Mouse (Mus musculus) liver, embryonic 12.5 days (tissue): ENCODE results near the gene Mrps30. TPM values are rescaled to one million over a fixed set of nuclear protein-coding genes. Genes with fewer than 3 reads are reported as not detected.
"Not testable (repeated sequence)": the region's sequence is repeated elsewhere in the genome, so short reads cannot be mapped to it uniquely, and the experiment has no call there.

Experiments used
- ATAC-seq: fragments of 200-750 bp; cut with Nextera tagmentation; 2 replicates; pipeline ENCODE4 v1.8.0; 2017; ENCODE audit warnings: moderate number of reproducible peaks, mild to moderate bottlenecking, moderate library complexity
- H3K27ac ChIP-seq: fragments of 300-500 bp; sonication (generic); 2 replicates; pipeline ENCODE4 v1.5.1; 2016; ENCODE audit warnings: mild to moderate bottlenecking
- H3K27me3 ChIP-seq: fragments of 300-500 bp; sonication (generic); replicated peaks from 2 replicates; pipeline ENCODE4 v1.6.1; 2016; ENCODE audit warnings: mild to moderate bottlenecking, moderate library complexity
- H3K36me3 ChIP-seq: fragments of 300-500 bp; sonication (generic); 2 replicates; pipeline ENCODE4 v1.6.1; 2016; ENCODE audit warnings: mild to moderate bottlenecking, moderate library complexity
- H3K4me1 ChIP-seq: fragments of 300-500 bp; sonication (generic); 2 replicates; pipeline ENCODE4 v1.6.1; 2016
- H3K4me2 ChIP-seq: fragments of 300-500 bp; sonication (generic); 2 replicates; pipeline ENCODE4 v1.6.1; 2016; ENCODE audit warnings: mild to moderate bottlenecking, moderate library complexity
- H3K4me3 ChIP-seq: fragments of 300-500 bp; sonication (generic); 2 replicates; pipeline ENCODE4 v1.5.1; 2016; ENCODE audit warnings: mild to moderate bottlenecking, moderate library complexity
- H3K9ac ChIP-seq: fragments of 300-500 bp; sonication (generic); 2 replicates; pipeline ENCODE4 v1.6.1; 2016; ENCODE audit warnings: mild to moderate bottlenecking, moderate library complexity
- H3K9me3 ChIP-seq: fragments of 300-500 bp; sonication (generic); replicated peaks from 2 replicates; pipeline ENCODE4 v1.6.1; 2016; ENCODE audit warnings: mild to moderate bottlenecking, moderate library complexity
- WGBS: fragments of 180-500 bp; shearing (Covaris S2); methylation state at CpG from one replicate; pipeline ENCODE4 v1.1.7; 2016; ENCODE audit not compliant: insufficient replicate concordance; 5-methylcytosine and 5-hydroxymethylcytosine counted together
- polyA plus RNA-seq: library from polyadenylated mRNA; unstranded; fragments of >200 nt; fragmentation: Nextera tagmentation; extraction: Ambion mirVana; gene quantifications from 2 replicates; pipeline ENCODE4 v1.2.1, GENCODE M21; 2016

Mrps30 gene
- 31.9 and 33.3 TPM in 2 replicates for polyA plus RNA-seq

- Histone ChIP-seq H3K9ac (peak within 1 kb of the TSS; percentile 87), H3K9me3 (no peaks in the 10 kb centered on the region), H3K27ac (peak within 1 kb of the TSS; percentile 77), H3K4me2 (peak within 1 kb of the TSS; percentile 82), H3K36me3 (peaks cover 33% of the 10 kb centered on the region), H3K4me3 (peak within 1 kb of the TSS; percentile 94), H3K4me1 (peaks cover 11% of the 10 kb centered on the region), H3K27me3 (no peaks in the 10 kb centered on the region)
- ATAC-seq = peak; percentile 95
- under 1% methylated on average over 88 of the region's 93 CpGs for WGBS
These were observed at the start of gene Mrps30, which contains the start of gene B430218F22Rik for GRCm38 (mm10) chr13:118386511-118387447. Mrps30 (minus strand) TSS chr13:118387252. B430218F22Rik (plus strand) TSS chr13:118386630.

- Histone ChIP-seq H3K4me2 (no peak overlapping the region), H3K9me3 (no peaks in the 10 kb centered on the region)
These were observed 33.8 kb upstream of the Mrps30 start for GRCm38 (mm10) chr13:118420847-118421246.

DNA sequence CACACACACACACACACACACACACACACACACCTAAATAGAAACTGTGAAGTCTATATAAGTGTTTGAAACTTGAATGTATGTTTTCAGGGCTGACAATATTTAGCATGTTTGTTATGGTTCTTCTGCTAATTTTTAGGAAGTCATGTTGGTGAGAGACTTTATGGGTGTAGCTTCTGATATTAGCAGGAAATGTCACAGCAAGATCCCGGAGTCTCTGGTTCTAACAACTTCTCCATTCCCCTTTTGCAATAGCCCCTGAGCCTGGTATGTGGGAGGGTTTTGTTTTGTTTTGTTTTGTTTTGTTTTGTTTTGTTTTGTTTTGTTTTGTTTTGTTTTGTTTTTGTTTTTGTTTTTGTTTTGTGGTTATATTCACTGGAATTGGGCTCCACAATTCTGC lies 33.4 kb upstream of the Mrps30 start:
- Histone ChIP-seq H3K9me3 (no peaks in the 10 kb centered on the region), H3K9ac (no peak overlapping the region), H3K4me1 (no peaks in the 10 kb centered on the region), H3K27ac (no peak overlapping the region), H3K36me3 (no peaks in the 10 kb centered on the region), H3K4me3 (no peak overlapping the region), H3K4me2 (no peak overlapping the region), H3K27me3 (no peaks in the 10 kb centered on the region)
- WGBS = 26% methylated on average over 1 of the region's 1 CpGs
- ATAC-seq = no peak

More at GRCm38 (mm10) chr13:118420847-118421246, 33.8 kb upstream of the Mrps30 start:
- Histone ChIP-seq H3K36me3 (no peaks in the 10 kb centered on the region), H3K4me3 (no peak overlapping the region), H3K9ac (no peak overlapping the region), H3K4me1 (no peaks in the 10 kb centered on the region), H3K27ac (no peak overlapping the region), H3K27me3 (no peaks in the 10 kb centered on the region)
- no peak for ATAC-seq
- 41% methylated on average over 1 of the region's 1 CpGs for WGBS

DNA sequence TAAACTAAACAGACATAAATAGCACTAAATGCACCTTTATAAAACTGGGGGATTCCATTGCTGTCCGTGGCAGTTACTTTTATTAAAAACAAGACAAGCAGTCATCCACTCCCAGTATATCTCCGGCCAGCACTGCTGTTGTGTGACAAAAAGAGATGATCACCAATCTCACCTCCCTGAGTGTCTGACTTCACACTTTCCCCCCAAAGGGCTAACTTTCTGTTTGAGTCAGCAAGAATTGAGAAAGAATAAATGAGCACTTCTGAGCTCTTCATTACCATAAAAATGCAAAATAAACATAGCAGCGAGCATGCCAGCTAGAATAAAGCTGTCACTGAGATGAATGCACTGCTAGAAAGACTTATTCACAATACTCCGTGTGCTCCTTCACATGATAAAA lies 31.1 kb upstream of the Mrps30 start:
- H3K4me2 ChIP-seq = no peak overlapping the region
- no peak overlapping the region for H3K4me3 ChIP-seq
- H3K36me3 ChIP-seq = no peaks in the 10 kb centered on the region
- no peaks in the 10 kb centered on the region for H3K27me3 ChIP-seq
- no peak overlapping the region for H3K27ac ChIP-seq
- no peaks in the 10 kb centered on the region for H3K9me3 ChIP-seq
- ATAC-seq = no peak
- no peak overlapping the region for H3K9ac ChIP-seq
- no peaks in the 10 kb centered on the region for H3K4me1 ChIP-seq
- WGBS = 56% methylated on average over 4 of the region's 4 CpGs

GRCm38 (mm10) chr13:118411297-118411992 lies 24.4 kb upstream of the Mrps30 start:
- Histone ChIP-seq H3K9me3 (no peaks in the 10 kb centered on the region), H3K27ac (no peak overlapping the region), H3K36me3 (no peaks in the 10 kb centered on the region), H3K9ac (no peak overlapping the region), H3K27me3 (no peaks in the 10 kb centered on the region), H3K4me2 (no peak overlapping the region), H3K4me3 (no peak overlapping the region), H3K4me1 (no peaks in the 10 kb centered on the region)
- no peak for ATAC-seq
- 64% methylated on average over 6 of the region's 6 CpGs for WGBS

DNA sequence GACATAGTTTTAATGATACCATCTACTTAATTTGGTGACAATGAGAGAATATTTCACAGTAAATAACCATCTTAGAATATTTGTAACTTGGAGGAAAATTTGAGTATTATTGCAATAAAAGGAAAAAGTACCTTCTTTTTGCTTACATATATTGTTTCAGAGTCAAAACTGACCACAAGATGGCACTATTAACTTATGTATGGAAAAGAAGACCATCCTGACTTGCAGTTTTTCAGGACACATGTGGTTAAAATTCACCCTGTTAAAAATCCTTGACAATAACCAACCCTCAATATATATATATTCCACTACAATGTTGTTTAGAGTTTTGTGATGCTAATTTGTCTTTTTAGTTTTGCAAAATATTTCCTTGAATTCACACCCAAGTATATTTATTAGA lies 16.5 kb upstream of the Mrps30 start:
- Histone ChIP-seq H3K4me3 (no peak overlapping the region), H3K36me3 (no peaks in the 10 kb centered on the region), H3K27me3 (no peaks in the 10 kb centered on the region), H3K9ac (no peak overlapping the region), H3K4me1 (no peaks in the 10 kb centered on the region), H3K9me3 (no peaks in the 10 kb centered on the region), H3K4me2 (no peak overlapping the region), H3K27ac (no peak overlapping the region)
- ATAC-seq = no peak

DNA sequence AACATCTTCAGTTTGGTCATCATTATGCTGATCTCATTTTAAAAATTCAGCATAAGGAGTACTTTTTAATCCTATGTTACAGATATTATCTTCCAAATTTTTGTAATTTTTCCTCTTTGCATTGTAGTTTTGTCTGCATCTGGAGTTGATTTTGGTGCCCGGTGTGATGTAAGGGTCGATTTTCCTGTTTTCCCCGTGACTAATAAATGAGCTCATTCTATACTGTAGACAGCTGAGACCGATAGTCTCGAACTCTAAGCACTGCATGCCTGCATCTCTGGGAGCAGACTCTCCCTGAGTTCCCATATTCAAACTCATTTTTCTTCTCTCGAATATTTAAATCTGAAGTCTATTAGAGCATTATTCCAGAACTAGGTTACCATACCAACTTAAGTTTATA lies 13.3 kb upstream of the Mrps30 start:
- no peak overlapping the region for H3K4me3 ChIP-seq
- H3K9ac ChIP-seq = no peak overlapping the region
- H3K27me3 ChIP-seq = no peaks in the 10 kb centered on the region
- no peaks in the 10 kb centered on the region for H3K9me3 ChIP-seq
- no peaks in the 10 kb centered on the region for H3K36me3 ChIP-seq
- no peak overlapping the region for H3K4me2 ChIP-seq
- no peak overlapping the region for H3K27ac ChIP-seq
- no peak for ATAC-seq
- WGBS = 63% methylated on average over 6 of the region's 6 CpGs
- H3K4me1 ChIP-seq = no peaks in the 10 kb centered on the region

DNA sequence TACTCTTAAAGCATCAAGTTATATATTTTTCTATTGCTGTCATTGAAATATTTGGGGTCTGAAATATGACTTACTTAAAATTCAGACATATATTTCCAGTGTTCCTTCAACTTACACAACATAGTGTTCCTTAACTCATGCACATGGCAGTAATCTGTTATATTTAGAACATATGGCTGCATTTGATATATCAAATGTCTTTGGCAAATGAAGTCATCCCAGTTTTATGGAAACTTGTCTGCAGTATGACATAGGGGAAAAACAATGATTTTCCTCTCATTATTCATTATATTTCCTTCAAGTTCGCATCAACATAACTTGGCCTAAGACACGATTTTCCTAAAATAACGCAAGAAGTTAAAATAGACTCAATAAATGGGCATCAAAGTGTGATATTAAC lies 8.8 kb upstream of the Mrps30 start:
- H3K9me3 ChIP-seq = no peaks in the 10 kb centered on the region
- H3K27me3 ChIP-seq = no peaks in the 10 kb centered on the region
- no peak overlapping the region for H3K27ac ChIP-seq
- H3K4me3 ChIP-seq = no peak overlapping the region
- H3K4me1 ChIP-seq = no peaks in the 10 kb centered on the region
- no peak overlapping the region for H3K9ac ChIP-seq
- ATAC-seq = no peak
- WGBS = 79% methylated on average over 3 of the region's 3 CpGs
- H3K4me2 ChIP-seq = no peak overlapping the region
- no peaks in the 10 kb centered on the region for H3K36me3 ChIP-seq

GRCm38 (mm10) chr13:118387448-118387801 lies 373 bp upstream of the Mrps30 start:
- not testable (repeated sequence) for H3K9me3 ChIP-seq, H3K27me3 ChIP-seq
- peak overlapping the region; percentile 68; the same call in 1 of the 2 replicates for H3K27ac ChIP-seq
- 7% methylated on average over 10 of the region's 10 CpGs for WGBS
- peak overlapping the region; percentile 82 for H3K4me2 ChIP-seq
- H3K9ac ChIP-seq = peak overlapping the region; percentile 87
- peaks cover 11% of the 10 kb centered on the region for H3K4me1 ChIP-seq
- H3K4me3 ChIP-seq = peak overlapping the region; percentile 94
- ATAC-seq = peak; percentile 58
- peaks cover 27% of the 10 kb centered on the region for H3K36me3 ChIP-seq

DNA sequence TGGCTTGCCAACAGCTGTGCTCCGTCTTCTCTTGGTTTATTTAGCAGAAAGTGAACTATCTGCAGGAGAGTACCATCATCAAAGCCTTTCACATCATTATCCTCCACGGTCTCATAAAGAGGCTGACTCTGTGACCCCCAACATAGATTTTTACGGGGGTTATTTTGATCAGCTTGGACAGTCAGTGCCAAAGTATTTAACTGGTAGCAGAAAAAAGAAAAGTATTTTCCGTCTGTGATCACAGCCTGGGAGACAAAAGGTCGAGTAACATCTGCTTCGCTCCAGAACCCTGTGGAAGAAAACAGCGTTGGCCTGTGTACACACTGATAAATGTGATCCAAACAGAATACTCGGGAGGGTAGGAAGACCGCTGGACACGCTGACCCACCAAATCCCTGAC lies 6.7 kb downstream of the Mrps30 start:
- H3K9ac ChIP-seq = no peak overlapping the region
- WGBS = 81% methylated on average over 10 of the region's 10 CpGs
- H3K27me3 ChIP-seq = no peaks in the 10 kb centered on the region
- no peak overlapping the region for H3K4me2 ChIP-seq
- no peak overlapping the region for H3K27ac ChIP-seq
- no peak overlapping the region for H3K4me3 ChIP-seq
- H3K9me3 ChIP-seq = no peaks in the 10 kb centered on the region
- no peak for ATAC-seq
- H3K4me1 ChIP-seq = peaks cover 3% of the 10 kb centered on the region
- peaks cover 72% of the 10 kb centered on the region for H3K36me3 ChIP-seq

GRCm38 (mm10) chr13:118379155-118379554 lies 7.9 kb downstream of the Mrps30 start:
- peaks cover 62% of the 10 kb centered on the region for H3K36me3 ChIP-seq

DNA sequence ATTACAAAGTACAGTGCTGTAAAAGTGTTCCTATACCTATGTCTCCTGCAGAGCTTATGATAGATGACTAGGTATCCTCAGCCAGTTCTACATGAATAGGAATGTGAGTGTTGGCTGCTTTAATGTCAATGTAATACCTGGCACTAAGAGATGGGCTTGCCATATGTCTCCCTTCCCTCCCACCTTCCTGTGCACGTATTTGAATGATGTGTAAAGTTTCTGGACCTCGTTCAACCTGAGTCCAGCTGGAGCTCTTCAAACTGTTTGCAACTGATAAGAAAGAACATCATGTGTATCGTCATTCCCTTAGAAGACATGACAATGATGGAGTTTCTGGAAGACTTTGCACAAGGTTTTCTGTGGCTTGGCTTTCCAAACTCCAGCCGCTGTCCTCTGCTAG lies 14.2 kb downstream of the Mrps30 start:
- peaks cover 16% of the 10 kb centered on the region for H3K36me3 ChIP-seq
- H3K27ac ChIP-seq = no peak overlapping the region
- no peak overlapping the region for H3K9ac ChIP-seq
- WGBS = 65% methylated on average over 4 of the region's 4 CpGs
- H3K4me1 ChIP-seq = no peaks in the 10 kb centered on the region
- no peak overlapping the region for H3K4me2 ChIP-seq
- no peak overlapping the region for H3K4me3 ChIP-seq
- H3K27me3 ChIP-seq = no peaks in the 10 kb centered on the region
- ATAC-seq = no peak
- no peaks in the 10 kb centered on the region for H3K9me3 ChIP-seq

More at GRCm38 (mm10) chr13:118379155-118379554, 7.9 kb downstream of the Mrps30 start:
- peak; percentile 61; the same call in 1 of the 2 replicates for ATAC-seq
- no peaks in the 10 kb centered on the region for H3K27me3 ChIP-seq
- no peak overlapping the region for H3K27ac ChIP-seq
- H3K4me1 ChIP-seq = no peaks in the 10 kb centered on the region; the same call in 1 of the 2 replicates
- H3K9ac ChIP-seq = no peak overlapping the region
- H3K9me3 ChIP-seq = no peaks in the 10 kb centered on the region
- WGBS = 55% methylated on average over 1 of the region's 1 CpGs
- H3K4me2 ChIP-seq = no peak overlapping the region
- H3K4me3 ChIP-seq = no peak overlapping the region
